Mouse (Mus musculus): ENCODE data around the gene Atp5g2.

DNA sequence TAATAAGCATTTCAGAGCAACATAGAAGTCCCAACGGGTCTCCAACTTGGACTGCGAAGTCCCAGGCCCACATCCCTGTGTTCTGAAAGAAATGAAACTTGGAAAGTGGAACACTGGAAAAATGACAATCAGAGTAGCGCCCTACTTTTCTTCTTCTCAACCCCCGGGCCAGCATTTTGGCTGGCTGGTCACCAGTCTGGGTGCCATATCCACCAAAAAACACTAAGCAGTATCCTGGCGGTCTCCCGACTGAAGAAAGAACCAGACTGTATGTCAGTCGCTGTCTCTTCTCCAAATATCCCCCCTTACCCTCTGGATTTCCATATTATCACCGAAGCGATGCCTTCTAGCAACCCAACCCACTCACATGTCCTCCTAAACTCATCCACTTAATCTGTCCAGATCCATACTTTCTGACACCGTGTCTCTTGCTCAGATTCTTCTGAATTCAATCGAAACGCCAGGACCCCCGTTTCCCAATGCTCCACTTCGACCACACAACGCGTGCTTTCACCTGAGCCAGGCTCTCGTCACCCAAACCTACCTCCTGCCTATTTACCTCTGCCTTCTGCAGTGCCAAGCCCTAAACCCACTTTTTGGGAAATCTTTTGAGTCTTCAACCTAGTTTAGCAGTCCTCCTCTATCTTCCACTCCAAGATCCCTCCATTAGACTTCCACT is 47.7 kb downstream of the Atp5g2 start:
- no peak for TF ChIP-seq GATA1 (IDR thresholded peaks at IDR 0.05; ENCODE audit: borderline replicate concordance, low read length)
- no peak for TF ChIP-seq FLI1 (IDR thresholded peaks at IDR 0.05; ENCODE audit: low read length)
